Mouse (Mus musculus): ENCODE data around the gene Nmnat2.

DNA sequence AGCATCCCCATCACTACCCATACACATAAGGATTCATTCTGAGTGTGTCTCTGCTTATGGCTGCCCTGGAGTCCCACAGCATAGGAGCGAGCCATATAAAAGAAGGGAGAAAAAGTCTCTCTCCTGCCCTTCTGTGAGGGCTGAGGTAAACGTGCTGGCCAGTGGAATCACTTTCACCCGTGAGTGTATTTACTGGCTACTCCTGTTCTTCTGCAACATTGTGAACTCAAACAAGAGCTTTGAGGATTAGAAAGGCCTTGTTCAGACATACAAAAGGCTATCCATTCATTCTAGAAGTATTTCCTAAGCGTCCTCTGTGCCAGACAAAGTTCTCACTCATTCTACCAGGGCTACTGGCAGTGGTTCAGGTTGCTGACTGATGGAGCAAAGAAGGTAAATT lies 156.8 kb downstream of the Nmnat2 start:
- TF ChIP-seq POLR2A (IDR thresholded peaks at IDR 0.05; ENCODE audit: control insufficient read depth, low read depth, low read length) (no peak), CTCF (IDR thresholded peaks at IDR 0.05; ENCODE audit: control insufficient read depth, insufficient read depth, insufficient replicate concordance, low read depth, low read length) (no peak)

Measured in testis, adult 2 months (tissue).